Mouse (Mus musculus) gastrocnemius, postnatal 14 days (tissue): ENCODE measurements around the gene Gse1. TPM values are rescaled to one million over a fixed set of nuclear protein-coding genes. Genes with fewer than 3 reads are reported as not detected.

Source experiments
- DNase-seq: peaks from one replicate; pipeline ENCODE4 v3.0.0; 2021; ENCODE audit warnings: mixed read lengths
- intact Hi-C: fragments of 180-260 bp; cut with DNase I; formaldehyde crosslinking; loops from one replicate; pipeline ENCODE4 v1.15.1; 2025; ENCODE audit warnings: low total_unique reads
- total RNA-seq, 2 experiments: library from RNA; stranded (reverse); gene quantifications; 2 replicates each; pipeline ENCODE4 v1.2.3; 2021

The Gse1 gene
- total RNA-seq, 2 experiments from 2014 or later = 22.7 to 28.7 TPM

GRCm38 (mm10) chr8:120489142-120489754 lies 261.0 kb downstream of the Gse1 start:
- DNase-seq = peak; percentile 51
- intact Hi-C loops = no loop called here

DNA sequence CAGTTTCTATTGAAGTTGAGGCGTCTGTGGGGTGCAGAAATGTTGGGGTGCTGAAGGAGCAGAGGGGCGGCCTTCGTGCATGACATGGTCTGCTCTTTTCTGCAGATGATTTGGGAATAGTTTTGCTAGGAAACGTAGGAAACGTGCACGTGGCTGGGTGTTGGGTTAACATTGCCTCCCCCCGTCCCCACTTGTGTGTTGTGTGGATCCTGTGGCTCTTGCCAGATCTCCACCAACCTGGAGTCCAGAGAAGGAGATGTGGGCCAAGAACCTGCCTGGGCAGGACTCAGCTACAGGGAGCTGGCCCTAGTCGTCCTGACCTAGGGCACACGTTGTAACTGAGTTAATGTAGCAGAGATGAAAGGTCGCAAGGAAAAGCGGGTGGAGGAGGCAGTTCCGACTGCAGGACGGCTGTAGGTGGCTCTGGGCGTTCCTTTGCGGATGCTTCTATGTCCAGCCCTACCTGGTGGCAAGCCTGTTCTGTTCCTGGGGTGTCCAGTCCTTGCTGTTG lies 261.6 kb downstream of the Gse1 start:
- intact Hi-C loops = no loop called here
- DNase-seq = no peak

DNA sequence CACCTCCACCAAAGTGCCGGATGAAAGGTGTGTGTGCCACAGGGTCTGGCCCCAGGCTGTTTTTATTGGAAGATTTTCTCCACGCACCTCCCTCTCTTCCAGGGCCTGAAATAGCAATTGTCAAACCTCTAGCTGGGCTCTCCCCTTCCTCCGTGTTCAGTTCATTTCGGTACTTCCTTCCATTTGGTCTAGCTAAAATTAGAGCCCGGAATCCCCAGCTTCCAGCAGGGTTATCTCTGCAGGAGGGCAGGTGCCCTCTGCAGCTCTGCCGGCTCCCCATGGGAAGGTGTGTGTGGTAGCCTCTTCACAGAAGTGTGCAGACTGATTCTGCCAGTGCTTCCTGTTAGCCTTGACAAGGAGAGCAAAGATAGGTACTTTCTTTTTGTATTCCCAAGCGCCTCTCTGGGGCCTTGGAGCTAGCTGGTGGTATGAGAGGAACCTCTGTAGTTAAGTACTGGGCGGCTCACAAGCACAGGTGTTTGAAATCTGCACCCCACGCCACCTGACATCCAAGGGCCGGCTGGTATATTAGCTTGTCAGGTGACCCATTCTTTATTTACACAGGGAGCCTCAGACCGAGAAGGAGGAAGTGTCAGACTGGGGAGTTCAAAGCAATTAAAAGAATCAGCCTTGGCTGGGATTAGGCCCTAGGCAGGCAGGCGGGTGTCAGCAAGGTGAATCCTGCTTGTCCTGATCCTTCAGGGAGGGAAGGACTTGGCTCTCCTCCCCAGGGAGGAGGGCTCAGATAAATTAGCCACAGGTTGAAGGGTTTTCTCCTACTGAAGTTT lies 262.3 kb downstream of the Gse1 start:
- DNase-seq = no peak
- intact Hi-C loops = no loop called here

DNA sequence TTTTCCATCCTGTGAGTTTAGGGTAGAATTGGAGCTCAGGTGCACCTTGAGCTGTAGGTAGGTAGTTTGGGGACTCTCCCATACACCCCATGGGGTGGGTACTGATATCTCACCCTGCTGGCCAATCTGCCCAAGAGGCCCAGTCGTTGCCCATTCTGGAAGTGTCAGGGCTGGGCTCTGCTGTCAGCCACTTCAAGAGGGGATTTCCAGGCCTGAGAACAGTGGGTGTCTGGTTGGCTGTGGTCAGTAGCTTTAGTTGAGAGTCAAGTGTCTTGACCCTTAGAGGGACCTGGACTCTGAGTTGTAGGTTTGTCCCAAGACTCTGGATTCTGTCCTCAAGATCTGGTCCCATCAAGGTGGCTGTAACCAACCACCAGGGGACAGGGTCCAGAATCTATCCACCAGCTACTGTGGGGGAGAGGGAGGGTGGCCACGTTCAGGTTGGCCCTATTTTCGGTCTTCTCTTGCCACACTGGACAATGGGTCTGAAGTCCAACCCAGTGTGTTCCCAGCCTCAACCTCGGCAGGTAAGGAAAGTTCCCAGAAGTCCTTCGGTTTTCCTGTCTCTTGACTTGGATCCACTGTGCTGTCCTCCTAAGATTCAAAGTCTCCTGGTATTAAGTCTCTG lies 263.0 kb downstream of the Gse1 start:
- no peak for DNase-seq
- intact Hi-C loops = no loop called here

- intact Hi-C loops = no loop called here
- no peak for DNase-seq
Observed at GRCm38 (mm10) chr8:120492193-120492880, 264.1 kb downstream of the Gse1 start.

DNA sequence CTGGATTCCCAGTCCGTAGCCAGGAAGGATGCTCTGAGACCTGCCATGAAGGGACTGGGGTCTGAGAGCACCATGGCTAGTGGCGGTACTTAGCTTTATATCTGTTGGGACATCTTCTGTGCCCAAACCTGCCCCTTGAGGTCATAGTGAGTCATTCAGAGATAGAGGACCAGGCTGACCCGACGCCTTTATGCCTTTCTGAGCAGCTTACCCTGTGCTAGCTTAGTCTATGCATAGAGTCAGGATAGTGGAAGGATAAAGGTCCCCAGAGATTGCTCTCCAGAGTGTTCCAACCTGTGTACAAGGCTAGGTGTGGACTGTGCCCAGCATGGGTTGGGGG lies 264.6 kb downstream of the Gse1 start:
- intact Hi-C loops = no loop called here
- DNase-seq = no peak

DNA sequence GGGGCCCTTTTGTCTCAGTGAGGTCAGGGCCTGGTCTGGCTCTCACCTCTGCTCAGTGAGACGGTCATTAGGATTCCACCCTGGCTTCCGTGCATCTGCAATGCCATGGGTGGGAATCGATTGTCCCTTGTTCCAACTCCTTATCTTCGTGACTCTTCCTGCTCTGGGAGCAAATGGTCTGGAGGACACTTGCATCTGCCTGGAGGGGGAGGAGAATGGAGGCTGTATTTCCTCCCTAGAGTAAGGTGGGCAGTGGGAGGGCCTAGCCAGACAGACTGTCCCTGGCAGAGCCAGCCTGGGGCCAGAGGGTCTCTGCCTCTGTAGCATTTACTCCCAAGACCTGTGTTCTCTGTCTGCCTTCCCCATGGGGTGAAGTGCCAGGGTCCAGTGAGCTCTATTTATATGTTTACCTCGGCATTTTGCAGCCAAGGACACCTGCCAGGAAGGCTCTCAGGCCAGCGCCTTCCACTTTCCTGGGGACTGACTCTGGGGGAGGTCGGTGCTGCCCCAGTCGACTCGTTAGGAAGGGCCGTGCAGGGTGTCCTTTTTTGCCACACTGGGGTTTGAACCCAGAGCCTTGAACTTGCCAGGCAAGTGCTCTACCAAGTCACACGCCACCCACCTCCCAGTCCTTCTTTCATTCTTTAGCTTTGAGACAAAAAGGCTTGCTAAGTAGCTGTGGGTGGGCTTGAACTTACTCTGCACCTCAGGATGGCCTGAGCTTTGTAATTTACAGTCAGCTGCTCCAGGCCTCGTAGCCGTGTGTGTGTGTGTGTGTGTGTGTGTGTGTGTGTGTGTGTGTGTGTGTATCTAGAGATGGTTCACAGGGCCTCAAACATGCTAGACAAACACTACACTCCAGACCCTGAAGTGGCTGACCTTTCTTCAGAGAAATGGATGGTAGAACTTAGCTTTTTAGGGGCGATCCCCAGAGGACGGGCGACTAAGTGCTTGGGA lies 265.5 kb downstream of the Gse1 start:
- no peak for DNase-seq
- intact Hi-C loops = no loop called here

DNA sequence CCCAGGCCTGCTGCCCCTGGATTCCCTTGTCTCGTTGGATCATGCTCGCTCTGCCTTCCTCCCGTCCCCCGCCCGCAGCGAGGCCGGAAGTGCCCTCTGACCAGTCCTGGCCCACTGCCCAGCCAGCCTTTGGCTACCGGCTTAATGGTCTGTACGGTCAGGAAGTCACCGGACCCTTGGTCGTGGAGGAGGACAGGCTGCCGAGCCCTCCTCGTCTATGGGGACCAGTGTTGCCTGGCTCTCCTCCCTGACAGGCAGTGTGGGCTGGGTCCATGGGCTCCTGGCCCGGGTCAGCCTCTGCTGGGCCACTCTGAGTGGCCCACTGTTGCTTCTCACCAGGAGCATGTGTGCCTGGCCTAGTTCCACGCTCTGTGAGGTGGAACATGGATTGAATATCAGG lies 266.6 kb downstream of the Gse1 start:
- intact Hi-C loops = no loop called here
- peak; percentile 86 for DNase-seq

- intact Hi-C loops = no loop called here
- DNase-seq = no peak
Observed at GRCm38 (mm10) chr8:120495461-120495860, 267.2 kb downstream of the Gse1 start.

DNA sequence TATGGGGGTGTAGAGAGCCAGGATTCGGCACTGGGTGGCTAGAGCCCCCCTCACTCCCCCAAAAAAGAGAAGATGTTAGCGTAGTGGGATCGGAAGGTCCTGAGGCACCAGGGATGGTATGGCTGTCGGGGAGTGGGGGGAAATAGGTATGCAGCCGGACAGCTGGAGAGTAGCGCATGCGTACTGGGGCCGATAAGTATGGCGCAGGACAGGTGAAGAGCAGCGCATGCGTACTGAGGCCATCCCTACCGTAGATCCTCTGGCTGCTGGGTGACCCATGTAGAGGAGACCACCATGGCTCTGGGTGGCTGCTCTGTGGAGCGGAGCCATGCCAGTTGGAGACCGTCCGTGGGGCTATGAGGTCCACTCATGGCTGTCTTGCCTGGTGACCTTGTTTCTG lies 268.2 kb downstream of the Gse1 start:
- no peak for DNase-seq

GRCm38 (mm10) chr8:120497503-120497946 lies 269.3 kb downstream of the Gse1 start:
- no peak for DNase-seq
- intact Hi-C loops = no loop called here

More for the DNA sequence above, 268.2 kb downstream of the Gse1 start:
- intact Hi-C loops = no loop called here

GRCm38 (mm10) chr8:120498349-120498831 lies 270.1 kb downstream of the Gse1 start:
- no peak for DNase-seq
- intact Hi-C loops = no loop called here

DNA sequence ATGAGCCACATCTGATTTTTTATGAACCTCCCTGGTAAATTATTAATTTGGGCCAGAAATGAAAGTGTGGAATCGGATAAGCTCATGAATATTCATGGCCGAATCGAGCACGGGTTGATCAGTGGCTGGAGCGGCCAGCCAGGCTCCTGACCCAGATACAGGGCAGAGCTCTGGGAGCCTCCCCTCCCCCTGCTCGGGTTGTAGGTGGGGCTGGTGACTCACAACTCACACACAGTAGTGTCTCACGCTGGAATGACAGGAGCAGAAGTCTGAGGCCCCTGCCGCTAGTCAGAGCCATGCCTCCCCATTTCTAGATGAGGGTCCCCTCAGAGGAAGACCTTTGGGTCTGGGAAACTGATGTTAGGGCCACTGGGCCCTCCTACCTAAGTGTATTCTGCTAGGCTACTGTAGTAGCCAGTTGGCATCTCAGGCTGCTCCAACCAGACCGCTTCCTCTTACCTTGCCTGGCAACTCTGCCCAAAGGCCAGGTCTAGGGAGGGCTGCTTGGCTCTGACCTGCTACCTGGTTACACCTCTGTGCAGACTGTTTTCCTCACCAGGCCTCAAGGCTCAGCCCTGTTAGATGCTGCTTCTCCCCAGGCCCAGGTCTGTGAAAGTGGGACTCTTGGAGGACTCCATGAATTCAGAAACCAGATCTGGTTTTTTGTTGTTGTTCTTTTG lies 270.8 kb downstream of the Gse1 start:
- DNase-seq = peak; percentile 86
- intact Hi-C loops = no loop called here

GRCm38 (mm10) chr8:120500701-120501261 lies 272.5 kb downstream of the Gse1 start:
- intact Hi-C loops = no loop called here
- peak; percentile 52 for DNase-seq

- intact Hi-C loops = no loop called here
- no peak for DNase-seq
Observed at GRCm38 (mm10) chr8:120501426-120501825, 273.2 kb downstream of the Gse1 start.

GRCm38 (mm10) chr8:120502428-120502827 lies 274.2 kb downstream of the Gse1 start:
- intact Hi-C loops = no loop called here
- no peak for DNase-seq

DNA sequence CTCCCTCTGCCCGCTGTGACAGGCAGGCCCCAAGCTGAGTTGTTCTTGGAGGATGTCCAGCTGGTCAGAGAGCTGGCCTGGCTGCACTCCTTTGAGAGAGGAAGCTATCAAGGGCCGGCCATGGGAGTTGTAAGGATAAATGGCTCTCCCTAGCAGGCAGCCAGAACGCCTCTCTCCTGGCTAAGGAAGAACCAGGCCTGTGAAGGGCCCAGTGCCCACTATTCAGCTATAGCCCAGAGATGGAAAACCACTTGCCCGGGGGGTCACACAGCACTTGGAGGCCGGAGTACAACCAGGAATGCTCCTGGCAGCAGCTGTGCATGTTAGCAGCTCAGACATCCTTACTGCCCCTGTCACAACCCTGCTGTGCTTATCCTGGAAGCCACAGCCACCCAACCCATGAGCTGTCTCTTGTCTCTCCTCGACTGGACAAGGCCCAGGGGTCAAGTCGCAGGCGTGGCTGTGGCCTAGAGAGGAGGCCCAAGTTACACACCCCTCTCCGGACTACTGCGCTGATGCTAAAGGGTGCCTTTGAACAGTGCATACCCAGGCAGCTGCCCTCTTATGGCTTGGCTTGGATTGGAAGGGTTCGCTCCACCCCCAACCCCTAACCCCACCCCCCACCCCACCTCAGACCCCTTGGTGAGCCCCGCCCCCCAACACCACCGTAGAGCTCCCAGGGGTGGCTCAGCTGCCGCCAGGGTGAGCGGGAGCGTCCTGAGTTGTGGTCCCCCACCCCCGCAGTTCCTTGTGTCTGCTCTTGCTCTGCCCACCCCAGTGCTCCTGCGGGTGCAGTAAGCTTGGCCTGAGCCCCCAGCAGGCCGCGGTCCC lies 276.2 kb downstream of the Gse1 start:
- intact Hi-C loops = no loop called here

More for the DNA sequence above, 276.2 kb downstream of the Gse1 start:
- peak; percentile 60 for DNase-seq
